Mouse (Mus musculus): Measurements from ENCODE around the gene Nradd.

The Nradd gene

DNA sequence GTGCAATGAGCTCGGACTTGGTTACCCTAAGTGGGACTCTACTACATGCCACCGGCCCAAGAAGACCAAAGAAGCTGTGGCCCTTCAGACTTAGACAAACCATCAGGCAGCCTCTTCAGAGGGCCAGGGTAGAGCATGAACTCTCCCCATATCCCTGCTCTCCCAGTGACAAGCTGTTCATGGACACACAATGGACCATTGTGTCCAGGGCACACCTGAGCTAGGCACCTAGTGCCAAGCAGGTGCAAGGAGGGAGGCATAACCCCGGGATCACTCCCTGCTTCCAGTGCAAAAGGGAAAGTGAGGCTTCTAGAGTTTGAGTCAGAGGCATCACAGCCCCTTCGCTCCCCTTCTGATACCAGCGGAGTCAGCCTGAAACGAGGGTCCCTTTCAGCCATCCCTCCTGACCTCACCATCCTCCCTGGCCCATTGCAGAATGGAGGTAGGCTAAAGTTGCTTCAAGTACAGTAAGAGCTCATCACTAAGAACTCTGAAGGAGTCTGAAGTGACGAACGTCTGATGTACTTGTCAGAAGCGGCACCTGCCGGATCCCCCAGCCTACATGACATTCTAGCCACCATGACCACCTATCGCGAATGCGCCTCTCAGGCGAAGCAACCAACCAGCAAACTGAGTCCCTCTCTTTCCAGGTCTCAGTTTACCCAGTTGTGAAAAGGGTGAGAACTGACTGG, 28.9 kb upstream of the Nradd start:
- no peak for DNase-seq (ENCODE audit: low read depth, low spot score)

GRCm38 (mm10) chr9:110651931-110652722, 27.9 kb upstream of the Nradd start:
- DNase-seq (ENCODE audit: low read depth, low spot score) = no peak

- DNase-seq (ENCODE audit: low read depth, low spot score) = peak; percentile 75
Measured at GRCm38 (mm10) chr9:110649775-110650174, 25.5 kb upstream of the Nradd start.

DNA sequence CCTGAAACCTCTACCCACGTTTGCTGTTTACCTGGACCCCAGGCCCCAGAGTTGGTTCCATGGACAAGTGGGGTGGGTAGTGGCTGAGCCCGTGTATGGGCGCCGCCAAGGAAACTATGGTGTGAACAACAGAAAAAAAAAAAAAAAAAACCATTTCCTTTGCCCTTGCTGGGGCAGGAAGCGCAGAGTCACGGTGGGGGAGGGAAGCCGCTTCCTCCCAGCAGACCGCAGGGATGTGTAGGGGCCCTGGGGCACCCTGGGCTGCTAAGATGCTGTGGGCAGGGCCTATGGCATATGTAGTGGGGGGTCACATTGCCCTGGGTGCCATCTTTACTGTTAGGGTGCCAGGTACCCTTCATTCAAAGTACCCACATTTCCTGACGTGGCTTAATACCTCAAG, 21.0 kb upstream of the Nradd start:
- DNase-seq (ENCODE audit: low read depth, low spot score) = no peak

GRCm38 (mm10) chr9:110644295-110644694, 20.0 kb upstream of the Nradd start:
- no peak for DNase-seq (ENCODE audit: low read depth, low spot score)

GRCm38 (mm10) chr9:110643787-110644186, 19.5 kb upstream of the Nradd start:
- DNase-seq (ENCODE audit: low read depth, low spot score) = no peak

- no peak for DNase-seq (ENCODE audit: low read depth, low spot score)
Measured at GRCm38 (mm10) chr9:110642812-110643524, 18.7 kb upstream of the Nradd start.

DNA sequence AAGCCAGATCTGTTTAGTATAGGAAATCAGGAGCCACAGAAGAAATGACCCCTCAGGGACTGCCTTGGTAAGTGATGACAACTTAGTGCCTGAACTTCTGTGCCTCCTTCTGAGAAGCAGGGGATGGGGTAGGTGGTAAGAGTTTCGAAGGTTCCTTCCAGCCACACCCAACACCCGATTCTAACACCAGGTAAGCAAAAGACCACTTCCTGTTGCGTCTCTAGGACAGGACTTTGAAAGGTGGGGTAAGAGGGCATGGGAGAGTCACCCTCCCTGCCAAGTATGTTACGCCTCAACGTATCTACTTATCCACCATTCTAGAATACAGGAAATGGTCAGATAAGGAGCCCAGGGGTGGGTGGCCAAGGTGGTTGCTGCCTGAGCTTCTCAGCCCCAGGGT, 16.8 kb upstream of the Nradd start:
- DNase-seq (ENCODE audit: low read depth, low spot score) = no peak

DNA sequence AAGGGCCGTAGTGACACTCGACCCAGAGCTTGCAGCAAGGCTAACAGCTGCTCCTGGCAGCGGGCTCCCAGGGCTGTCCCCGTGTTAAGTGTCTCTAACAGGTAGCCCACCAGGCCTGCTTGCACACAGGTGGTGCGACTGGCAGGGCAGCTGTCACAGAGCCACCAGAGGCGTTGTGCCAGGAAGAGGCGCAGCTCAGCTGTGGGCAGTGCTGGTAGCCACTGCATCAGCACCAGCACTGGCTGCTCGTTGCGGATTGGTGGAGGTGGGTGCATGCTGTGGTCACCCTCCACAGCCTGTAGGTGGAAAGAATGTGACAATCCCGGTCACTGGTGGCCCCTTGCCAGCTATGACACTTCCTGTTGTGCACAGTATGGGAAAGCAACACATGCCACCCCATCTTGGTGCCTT, 14.4 kb upstream of the Nradd start:
- DNase-seq (ENCODE audit: low read depth, low spot score) = peak; percentile 17

- DNase-seq (ENCODE audit: low read depth, low spot score) = peak; percentile 89
Measured at GRCm38 (mm10) chr9:110635225-110635624, 11.0 kb upstream of the Nradd start.

DNA sequence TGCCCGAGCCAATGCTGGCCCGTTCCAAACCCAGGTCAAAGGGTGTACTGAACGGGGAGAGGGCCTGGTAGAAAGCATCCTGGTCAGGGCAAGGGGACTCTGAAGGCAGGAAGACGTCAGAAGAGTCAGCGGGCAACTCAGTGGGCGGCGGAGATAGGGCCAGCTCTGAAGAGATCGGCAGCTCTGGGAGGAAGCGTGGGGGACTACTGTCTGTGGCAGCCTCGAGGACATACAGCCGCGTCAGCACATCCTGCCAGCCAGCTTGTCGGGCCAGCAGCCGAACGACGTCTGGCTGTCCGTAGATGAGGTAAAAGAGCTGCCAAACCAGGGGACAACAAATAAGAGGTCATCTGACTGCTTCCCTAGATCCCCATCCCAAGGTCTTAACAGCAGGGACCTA, 9.6 kb upstream of the Nradd start:
- peak; percentile 31 for DNase-seq (ENCODE audit: low read depth, low spot score)

DNA sequence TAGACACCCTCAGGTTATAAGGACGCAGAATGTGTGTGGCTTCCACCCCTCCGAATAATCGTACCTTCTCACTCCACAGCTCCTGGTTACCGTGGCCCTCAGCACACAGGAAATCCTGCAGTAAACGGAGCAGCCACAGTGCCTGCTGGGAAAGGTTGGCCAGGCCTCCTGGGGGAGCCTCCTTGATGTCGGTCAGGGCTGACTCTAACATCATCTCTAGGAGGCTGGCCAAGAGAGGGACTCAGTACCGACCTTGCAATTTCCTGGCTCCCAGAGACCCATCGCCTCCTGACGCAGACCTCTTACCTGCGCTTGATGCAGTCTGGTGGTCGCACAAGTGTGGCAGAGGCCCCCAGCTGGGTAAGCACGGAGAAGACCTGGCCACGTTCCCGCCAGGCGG, 8.4 kb upstream of the Nradd start:
- DNase-seq (ENCODE audit: low read depth, low spot score) = no peak

- DNase-seq (ENCODE audit: low read depth, low spot score) = no peak
Measured at GRCm38 (mm10) chr9:110631651-110632275, 7.5 kb upstream of the Nradd start.

DNA sequence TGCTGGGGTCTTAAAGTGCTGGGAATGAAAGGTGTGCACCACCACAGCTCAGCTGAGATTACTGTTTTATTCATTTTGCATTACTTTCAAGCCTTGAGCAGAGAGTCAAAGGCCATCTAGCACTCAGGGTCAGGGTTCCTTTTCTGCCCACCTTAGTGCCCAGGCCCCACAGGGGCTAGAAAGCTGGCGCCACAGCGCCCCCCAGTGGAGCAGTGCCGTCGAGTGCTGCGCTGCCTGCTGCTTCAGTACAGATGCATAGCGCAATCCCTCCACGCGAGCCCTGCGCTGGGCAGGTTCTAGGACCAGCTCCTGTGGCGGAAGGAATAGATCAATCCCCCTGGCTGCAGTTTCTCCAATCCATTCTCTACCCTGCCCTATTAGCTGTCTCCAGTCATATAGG, 6.9 kb upstream of the Nradd start:
- DNase-seq (ENCODE audit: low read depth, low spot score) = peak; percentile 37

- DNase-seq (ENCODE audit: low read depth, low spot score) = peak; percentile 24
Measured at GRCm38 (mm10) chr9:110630171-110630570, 5.9 kb upstream of the Nradd start.

- peak; percentile 75 for DNase-seq (ENCODE audit: low read depth, low spot score)
Measured at GRCm38 (mm10) chr9:110625350-110625908, 1.2 kb upstream of the Nradd start.

DNA sequence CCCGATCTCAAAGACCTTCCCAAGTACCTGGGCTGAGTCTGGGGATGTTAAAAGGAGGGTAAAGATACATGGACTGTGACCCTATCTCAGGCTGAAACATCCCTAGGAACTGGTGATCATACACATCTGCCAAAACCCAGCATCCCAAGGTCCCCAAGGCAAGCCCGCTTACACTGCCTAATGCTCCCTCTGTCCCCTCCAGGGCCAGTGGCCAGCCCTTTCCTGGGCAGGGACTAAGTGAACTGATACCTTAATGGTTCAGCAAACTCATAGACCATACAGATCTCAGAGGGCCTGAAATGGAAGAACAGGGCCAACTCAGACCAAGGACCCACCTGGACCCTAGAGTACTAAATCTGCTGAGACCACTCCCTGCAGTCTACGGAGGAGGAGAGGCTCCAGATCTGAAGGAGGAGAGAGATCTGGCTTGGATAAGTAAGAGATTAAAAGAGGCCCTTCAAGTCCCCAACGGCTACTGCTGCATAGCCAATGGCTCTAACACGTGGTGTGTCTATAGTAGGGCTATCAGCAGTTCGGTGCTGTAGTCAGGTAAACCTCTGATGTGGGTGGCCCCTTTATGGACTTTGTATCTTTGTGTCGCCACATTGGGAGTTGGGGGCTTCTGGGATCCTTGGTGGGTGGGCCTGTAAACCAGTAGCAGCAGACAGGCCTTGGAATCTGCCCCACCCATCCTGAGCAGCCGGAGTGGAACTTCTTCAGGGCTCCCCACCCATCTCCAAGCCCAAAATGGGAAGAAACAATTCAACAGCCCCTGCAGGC, 646 bp downstream of the Nradd start:
- DNase-seq (ENCODE audit: low read depth, low spot score) = no peak

DNA sequence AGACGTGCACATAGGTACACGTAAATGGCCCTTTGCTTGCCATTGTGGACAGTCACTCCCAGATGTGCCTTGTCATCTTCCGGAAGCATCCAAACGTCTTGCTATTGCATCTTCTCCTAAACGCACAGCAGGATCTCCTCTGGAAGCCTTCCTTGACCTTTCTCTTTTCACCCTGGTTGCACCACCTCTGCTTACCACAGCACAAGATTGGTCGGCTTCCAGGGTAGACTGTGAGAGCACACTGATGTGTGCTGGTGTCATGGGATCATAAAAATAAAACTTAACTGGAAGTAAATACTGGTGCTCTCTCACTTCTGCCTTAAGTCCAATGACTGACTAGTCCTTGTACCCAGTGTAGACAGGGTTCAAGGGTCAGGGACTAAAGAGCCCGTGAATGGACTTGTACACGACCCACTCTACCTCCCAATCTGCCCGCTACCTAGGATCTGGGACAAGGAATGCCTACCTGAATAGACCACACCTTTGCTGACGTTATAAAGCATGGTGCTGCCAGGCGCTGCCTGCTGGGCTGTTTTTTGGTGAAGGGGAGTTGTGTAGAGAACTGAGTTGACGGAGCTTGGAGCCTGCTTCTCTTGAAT, 1.5 kb downstream of the Nradd start:
- DNase-seq (ENCODE audit: low read depth, low spot score) = no peak

- DNase-seq (ENCODE audit: low read depth, low spot score) = no peak
Measured at GRCm38 (mm10) chr9:110620685-110621084, 3.6 kb downstream of the Nradd start.

- peak; percentile 42 for DNase-seq (ENCODE audit: low read depth, low spot score)
Measured at GRCm38 (mm10) chr9:110620180-110620579, 4.1 kb downstream of the Nradd start.

DNA sequence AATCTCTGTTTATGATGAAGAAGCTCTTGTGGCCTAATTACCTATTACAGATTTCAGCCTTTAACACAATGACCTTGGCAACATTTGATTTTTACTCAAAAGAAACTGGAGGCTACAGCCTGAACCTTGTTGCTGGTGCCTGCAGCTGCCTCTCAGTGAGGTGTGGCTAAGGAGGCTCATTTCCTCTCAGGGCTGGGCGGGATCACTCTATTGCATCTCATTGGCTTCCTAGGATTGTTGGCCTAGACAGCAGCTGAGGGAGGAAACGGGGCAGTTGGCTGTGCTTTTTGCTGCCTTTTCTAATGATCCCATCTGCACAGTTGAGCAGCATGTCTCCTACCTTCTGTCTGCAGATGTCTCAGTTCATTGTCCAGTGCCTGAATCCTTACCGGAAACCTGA, 7.2 kb downstream of the Nradd start:
- DNase-seq (ENCODE audit: low read depth, low spot score) = peak; percentile 25

Measured in brain, adult 2 months (tissue).